Mouse (Mus musculus): ENCODE data around the gene Cdh8. TPM values are rescaled to one million over a fixed set of nuclear protein-coding genes. Genes with fewer than 3 reads are reported as not detected.
"Not testable (repeated sequence)": the region's sequence is repeated elsewhere in the genome, so short reads cannot be mapped to it uniquely, and the experiment has no call there.

The Cdh8 gene
- total RNA-seq, 2 experiments from 2014 or later = not detected

DNA sequence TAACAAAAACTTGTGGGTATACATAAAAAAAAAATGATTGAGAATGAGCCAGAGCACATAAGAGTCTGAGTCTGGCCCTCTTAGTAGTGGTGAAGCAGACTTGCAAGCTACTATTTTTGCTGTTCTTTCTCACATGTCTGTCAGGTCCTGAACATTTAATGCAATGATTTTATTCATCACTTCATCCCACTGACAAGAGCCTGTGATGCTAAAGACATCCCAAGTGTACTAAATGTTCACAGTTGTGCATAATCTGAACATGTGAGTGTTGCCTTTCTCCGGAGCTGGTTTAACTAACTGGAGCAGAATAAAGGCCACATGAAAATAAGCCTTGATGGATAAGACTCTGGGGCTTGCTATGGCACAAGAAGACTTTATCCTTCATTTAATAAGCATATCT is 131.2 kb downstream of the Cdh8 start:
- no peak for DNase-seq (ENCODE audit: low spot score)

DNA sequence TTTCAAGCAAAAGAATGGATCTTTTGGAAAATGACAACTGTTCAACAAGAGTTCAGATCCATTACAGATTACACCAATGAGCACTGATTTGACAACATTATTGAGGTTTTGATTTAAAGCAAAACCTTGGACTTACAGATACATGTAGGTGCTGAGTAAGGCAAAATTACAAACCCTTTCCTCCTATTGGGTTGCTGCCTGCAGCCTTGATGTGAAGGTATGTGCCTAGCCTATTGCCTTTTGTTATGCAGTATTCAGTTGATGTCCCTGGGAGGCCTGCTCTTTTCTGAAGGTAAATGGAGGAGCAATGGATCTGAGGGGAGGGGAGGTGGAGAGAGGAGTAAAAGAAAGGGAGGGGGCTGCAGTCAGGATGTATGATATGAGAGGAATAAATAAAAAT is 135.9 kb downstream of the Cdh8 start:
- no peak for DNase-seq (ENCODE audit: low spot score)

DNA sequence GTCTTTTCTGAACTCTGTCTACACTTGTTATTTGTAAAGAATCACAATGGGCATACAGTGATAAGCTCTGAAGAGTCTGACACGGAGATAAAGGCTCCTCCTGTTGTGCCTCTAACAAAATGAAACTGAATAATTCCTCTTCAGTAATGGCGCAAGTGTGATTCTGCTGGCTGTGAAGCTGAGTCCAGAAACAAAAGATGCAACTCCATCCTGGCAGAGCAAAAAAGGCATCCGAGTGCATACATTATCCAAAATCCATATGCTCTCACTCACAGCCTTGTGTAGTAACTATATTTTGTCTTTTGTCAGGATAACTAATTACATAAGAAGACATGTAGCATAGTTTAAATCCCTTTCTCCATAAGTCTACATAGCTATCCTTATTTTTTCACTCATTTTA is 149.1 kb downstream of the Cdh8 start:
- DNase-seq (ENCODE audit: low spot score) = no peak

DNA sequence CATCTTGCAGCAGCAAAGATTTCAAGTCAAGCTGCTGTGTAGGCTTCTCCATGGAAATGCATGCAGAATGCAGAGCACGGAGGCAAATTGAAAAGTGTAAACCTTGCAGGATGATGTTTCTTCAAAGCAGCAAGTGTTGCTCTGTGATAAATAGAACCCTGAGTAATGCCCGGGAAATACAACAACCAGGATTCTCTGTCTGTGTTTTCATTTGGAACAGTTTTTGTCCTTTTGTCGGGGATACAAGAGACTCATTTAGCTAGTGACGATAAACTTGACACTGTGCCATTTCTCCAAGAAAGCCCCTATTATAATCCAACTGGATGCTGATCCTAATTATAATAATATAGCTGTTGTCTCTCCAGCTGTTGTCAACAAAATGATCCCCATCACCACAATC is 181.9 kb downstream of the Cdh8 start:
- no peak for DNase-seq (ENCODE audit: low spot score)

DNA sequence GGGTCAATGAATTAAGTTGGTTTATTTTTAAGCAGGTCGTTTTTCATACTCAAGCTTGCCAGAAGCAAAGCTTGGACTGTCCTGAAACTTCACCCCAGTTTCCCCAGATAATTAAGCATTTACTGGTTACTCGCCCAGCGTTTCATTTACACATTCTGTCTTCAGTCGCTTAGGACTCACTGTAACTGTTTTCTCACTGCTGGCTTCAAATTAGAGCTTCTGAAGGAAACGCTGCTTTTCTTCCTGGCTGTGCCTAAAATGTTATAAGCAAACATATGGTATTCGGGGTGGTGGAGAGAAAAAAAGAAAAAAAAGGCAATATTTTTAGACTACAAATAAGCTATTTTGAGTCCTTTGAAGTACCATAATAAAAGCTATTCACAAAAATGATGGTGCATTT is 192.6 kb downstream of the Cdh8 start:
- no peak for DNase-seq (ENCODE audit: low spot score)

DNA sequence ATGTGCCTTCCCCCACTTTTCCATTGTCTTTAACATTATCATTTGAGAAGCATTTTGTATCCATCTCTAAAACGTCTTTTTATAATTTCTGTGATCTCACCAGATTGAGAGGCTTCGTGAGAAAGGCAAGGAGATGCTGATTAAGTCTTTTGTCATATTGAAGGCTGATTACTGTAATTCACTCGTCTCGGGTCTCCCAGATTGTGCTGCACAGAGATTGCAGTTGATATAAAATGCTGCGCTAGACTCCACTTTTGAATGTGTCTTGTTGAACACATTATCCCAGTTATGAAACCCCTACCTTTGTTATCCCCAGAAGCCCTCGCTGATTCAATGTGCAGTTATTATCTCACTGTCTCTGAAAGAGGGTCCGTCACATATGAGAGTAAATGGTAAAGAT is 211.1 kb downstream of the Cdh8 start:
- no peak for DNase-seq (ENCODE audit: low spot score)

DNA sequence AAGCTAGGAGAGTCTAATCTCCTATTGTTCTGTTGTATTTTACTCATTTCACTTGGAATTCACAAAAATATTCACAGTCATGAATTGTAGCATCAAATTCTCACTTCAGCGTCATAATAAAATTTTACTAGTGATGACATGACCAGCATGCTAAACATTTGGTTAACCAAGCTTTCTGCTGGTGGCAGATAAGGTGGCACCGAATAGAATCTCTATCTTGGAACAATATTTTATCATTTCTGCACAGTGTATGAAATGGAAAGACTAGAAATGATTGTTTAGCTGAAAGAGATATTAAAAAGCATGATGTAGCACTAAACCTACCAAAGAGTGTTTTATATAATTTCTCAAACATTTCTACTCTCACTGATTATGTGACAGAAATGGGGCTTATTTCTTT is 225.6 kb downstream of the Cdh8 start:
- no peak for DNase-seq (ENCODE audit: low spot score)

DNA sequence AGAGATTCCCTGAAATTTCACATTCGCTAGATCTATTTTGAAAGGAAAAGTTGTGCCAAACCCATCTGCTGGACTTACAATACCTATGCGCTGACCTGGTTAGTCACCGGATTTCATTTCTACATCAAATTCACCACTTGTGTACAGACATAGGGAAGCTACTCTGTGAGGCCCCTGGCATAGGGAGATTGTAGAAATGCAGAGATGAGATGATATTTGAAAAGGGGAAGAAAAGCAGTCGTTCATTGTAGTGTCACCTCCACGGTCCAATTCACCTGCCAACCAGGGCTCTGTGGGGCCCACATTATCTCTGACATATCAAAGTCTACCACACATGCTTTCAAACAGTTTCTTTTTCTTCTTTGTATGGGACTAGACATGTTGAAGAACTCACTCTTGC is 229.4 kb downstream of the Cdh8 start:
- DNase-seq (ENCODE audit: low spot score) = no peak

DNA sequence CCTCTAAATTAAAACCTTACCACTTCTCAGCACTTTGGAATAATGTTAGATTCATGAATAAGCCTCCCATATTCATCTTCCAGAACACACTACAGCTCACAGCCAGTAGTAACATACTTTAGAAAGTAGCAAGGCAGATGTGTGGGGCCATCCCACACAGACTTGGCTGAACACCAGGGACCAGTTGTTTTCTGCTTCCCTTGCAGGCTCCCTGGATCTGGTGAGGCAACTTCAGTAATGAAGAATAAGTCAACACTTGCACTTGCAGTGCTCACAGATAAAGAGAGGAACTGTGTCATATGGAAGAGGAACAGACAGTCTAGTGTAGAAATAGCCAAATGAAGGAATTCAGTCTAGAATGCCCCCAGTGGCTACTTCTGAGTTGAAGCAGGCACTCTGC is 232.1 kb downstream of the Cdh8 start:
- no peak for DNase-seq (ENCODE audit: low spot score)

DNA sequence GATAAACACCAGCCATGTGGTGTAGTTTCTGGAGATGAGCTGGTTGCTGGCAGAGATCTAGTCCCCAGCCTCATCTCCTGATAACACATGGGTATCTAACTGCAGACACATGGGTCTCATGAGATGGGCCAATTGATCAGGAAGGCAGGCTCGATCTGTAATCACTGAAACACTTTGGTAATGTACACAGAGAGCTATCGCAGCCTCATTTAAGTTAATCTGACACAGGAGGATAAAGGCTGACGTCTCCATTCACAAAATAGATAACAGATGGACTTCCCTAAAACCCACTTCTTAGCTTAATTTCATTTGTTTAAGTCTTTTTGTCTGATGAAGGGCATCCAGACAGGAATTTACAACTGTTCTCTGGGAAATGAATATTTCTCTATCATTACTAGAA is 249.3 kb downstream of the Cdh8 start:
- no peak for DNase-seq (ENCODE audit: low spot score)

DNA sequence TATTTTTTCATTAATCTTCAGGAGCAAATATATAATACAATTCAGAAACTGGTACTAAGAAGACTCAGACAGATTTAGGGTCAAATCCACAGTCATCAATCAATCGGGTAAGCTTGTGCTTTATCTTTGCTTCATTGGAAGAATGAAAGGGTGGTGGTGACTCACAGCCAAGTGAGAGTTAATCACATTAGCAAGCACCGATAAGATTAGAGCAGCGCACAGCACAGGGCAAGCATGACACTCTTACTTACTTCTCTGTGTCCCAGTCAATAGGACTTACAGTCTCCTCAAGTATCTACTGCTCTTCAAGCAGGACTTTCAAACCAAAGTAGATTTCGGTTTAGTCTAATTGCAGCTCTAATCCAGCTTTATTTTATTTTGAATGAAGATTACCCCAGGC is 254.6 kb downstream of the Cdh8 start:
- DNase-seq (ENCODE audit: low spot score) = no peak

DNA sequence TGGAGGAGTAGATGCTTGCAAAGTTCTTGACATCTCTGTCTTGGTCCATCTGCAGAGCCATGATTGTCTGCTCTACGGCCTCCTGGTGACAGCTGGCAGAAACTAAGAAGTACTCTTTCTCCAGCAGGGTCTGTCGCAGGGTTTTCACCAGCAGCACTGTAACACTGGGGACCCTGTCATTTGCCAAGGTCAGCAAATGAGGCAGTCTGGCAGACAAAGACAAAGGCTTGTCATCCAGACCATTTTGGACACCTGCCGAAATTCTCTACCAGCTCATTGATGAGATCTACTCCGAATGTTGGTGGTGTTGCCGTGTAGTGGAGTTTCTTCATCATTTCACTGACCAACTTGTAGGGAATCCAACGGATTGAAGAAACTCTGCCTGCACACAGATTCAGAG is 270.8 kb downstream of the Cdh8 start:
- no peak for DNase-seq (ENCODE audit: low spot score)

DNA sequence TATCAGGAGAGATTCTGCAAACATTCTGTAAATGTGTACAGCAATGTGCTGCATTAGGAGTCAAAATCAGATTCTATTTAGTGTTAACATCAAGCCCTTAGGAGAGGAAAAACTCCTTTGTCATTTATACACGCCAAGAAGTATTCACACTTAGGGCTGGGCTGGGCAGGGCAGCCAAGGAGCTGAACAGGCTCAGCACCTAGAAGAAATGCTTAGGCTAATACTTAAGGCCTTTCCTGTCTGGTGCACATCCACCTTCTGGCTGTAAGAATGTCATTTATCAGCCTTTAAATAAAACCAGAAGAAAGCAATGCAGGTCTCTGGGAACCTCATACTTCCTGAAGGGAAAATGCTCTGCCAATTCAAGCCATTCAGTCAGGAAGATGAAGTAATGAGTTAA is 271.5 kb downstream of the Cdh8 start:
- not testable (repeated sequence) for DNase-seq (ENCODE audit: low spot score)

DNA sequence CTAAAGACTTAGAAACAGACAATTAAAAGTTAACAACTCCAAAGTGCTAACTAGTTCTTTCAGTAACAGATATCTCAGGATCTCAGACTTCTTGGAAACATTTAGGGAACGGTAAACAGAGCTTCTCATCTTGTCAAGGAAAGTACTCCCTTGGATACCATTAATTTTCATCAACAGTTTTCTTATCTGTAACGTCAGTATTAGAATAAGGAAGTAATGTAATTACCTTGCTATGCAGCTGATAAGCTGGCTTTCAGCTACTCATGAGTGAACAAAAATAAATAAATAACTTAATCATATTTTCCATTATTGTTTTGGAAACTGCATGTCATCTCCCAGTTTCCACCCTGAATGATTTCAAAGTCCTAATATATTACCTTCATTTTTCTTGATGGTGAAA is 317.8 kb downstream of the Cdh8 start:
- no peak for DNase-seq (ENCODE audit: low spot score)

DNA sequence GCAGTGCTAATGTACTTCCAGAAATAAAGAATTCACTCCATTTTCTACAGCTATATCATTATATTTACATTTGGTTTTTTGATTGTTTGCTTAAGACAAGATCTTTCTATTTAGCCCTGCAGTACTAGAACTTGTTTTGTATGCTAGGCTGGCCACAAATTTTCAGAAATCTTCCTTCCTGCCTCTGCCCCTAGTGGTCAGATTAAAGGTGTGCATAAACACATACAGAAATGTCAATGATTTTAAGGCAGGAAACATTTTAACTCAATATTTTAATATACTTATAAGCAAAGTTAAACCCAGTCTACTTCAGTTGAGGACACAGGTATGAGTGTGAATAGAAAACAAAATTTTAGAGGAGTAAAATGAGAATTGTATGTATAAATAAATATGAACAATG is 364.9 kb downstream of the Cdh8 start:
- DNase-seq (ENCODE audit: low spot score) = no peak

DNA sequence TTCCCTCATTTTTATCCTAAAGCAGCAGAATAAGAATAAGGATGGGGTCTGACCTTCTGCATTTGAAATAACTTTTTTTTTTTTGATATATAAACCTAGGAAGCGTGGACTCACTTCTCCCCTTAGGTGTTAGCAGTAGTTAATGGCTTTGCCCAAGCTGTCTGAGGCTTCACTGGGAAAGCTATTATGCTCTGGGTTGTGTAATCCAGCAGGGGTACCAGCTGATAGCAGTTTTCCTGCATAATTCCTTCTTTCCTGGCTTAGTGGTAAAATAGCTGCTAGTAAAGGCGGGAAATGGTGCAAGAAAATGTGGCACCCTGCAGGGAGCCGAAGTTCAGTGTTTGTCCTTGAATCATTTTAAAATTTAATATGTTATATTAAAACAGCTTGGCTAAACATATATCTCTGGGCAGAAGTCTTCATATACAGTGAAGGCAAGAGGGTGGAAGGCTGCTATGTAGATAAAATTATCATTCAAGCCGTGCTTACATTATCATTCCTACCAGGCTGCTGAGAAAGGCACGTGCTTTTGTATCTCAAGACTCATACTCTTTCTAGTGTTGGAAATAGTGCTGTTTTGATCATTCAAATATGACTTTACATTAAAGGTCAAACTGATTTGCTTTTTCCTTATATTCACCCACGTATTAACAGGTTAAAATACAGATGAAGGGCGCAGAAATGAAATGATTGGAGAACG is 367.5 kb downstream of the Cdh8 start:
- no peak for DNase-seq (ENCODE audit: low spot score)

DNA sequence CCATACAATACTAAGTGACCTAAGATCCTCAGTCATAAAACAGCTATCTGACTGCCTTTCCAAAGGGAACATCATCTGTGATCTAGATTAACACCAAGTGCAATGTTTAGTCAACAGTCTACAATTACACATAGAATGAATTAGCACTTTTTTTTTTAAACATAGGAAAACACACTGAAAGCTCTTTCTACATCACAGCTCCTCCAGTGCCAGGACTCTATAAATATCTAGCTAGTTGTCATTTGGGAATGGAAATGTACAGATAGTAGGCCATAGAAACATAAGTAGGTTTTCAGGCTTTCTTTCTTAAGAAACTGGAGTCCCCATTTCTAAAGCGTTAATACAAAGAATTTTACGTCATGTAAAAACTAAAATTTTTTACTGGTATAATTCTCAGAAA is 375.8 kb downstream of the Cdh8 start:
- DNase-seq (ENCODE audit: low spot score) = no peak

DNA sequence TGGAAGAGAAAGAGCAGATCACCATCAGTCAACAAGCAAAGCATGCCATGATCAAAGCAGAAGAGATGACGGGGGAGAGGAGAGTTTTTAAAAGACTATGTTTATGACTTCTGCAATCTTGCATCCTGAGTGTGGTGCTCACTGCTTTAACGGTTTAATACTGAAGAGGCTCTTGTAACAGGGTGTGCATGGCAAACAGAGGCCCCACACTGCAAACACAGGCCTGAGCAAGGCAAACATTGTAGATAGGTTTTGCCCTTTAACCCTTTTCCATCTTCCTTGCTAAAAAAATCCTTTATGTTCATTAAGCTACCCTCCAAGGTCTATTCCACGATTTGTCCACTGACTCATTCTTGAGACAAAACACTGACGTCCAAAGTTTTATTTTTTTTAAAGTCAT is 385.2 kb downstream of the Cdh8 start:
- no peak for DNase-seq (ENCODE audit: low spot score)

Measured in gastrocnemius, adult 18-20 months (tissue).